Mouse (Mus musculus): ENCODE measurements around the gene Adad2. TPM values are rescaled to one million over a fixed set of nuclear protein-coding genes. Genes with fewer than 3 reads are reported as not detected.
A peak's percentile ranks its signal among the peaks of the same experiment; 100 is the strongest.

Adad2 gene
- polyA plus RNA-seq, 2 experiments = not detected

GRCm38 (mm10) chr8:119579096-119579495, 33.5 kb upstream of the Adad2 start:
- TF ChIP-seq EP300 (IDR thresholded peaks at IDR 0.05; ENCODE audit: low read depth) (no peak), CTCF (IDR thresholded peaks at IDR 0.05; ENCODE audit: low read depth) (no peak)

GRCm38 (mm10) chr8:119580441-119581161, 31.9 kb upstream of the Adad2 start:
- peak; percentile 75 for ATAC-seq (ENCODE audit: insufficient read depth)
- TF ChIP-seq CTCF (IDR thresholded peaks at IDR 0.05; ENCODE audit: low read depth) (no peak), EP300 (IDR thresholded peaks at IDR 0.05; ENCODE audit: low read depth) (peak; percentile 53)
- Histone ChIP-seq H3K4me3 (ENCODE audit: insufficient read depth in 1 of 2, low read depth in 2 of 2, low read length in 2 of 2) (no peak overlapping the region), H3K27ac (peak overlapping the region; percentile 35; the same call in 1 of the 2 replicates), H3K9me3 (ENCODE audit: control insufficient read depth, low read length) (no peaks in the 10 kb centered on the region), H3K4me1 (replicated peaks; ENCODE audit: control insufficient read depth in 2 of 2, insufficient read depth in 2 of 2, low read length in 1 of 2) (peaks cover 12 to 33% of the 10 kb centered on the region in 2 experiments), H3K27me3 (ENCODE audit: control insufficient read depth, insufficient read depth, low read length) (no peaks in the 10 kb centered on the region), H3K36me3 (replicated peaks; ENCODE audit: control insufficient read depth, insufficient read depth, low read depth) (no peaks in the 10 kb centered on the region), H3K9ac (replicated peaks) (peak overlapping the region; percentile 28), H3K4me2 (ENCODE audit: low read depth) (peak overlapping the region; percentile 44)
- WGBS (ENCODE audit: insufficient replicate concordance) = 32% methylated on average over 5 of the region's 5 CpGs
- no peak for DNase-seq (ENCODE audit: low read depth in 3 of 3, low spot score in 3 of 3)

More at GRCm38 (mm10) chr8:119579096-119579495, 33.5 kb upstream of the Adad2 start:
- Histone ChIP-seq H3K4me1 (replicated peaks; ENCODE audit: control insufficient read depth in 2 of 2, insufficient read depth in 2 of 2, low read length in 1 of 2) (peaks cover 17 to 32% of the 10 kb centered on the region in 2 experiments), H3K27me3 (ENCODE audit: control insufficient read depth, insufficient read depth, low read length) (no peaks in the 10 kb centered on the region), H3K4me2 (ENCODE audit: low read depth) (no peak overlapping the region), H3K9ac (replicated peaks) (no peak overlapping the region), H3K4me3 (ENCODE audit: insufficient read depth in 1 of 2, low read depth in 2 of 2, low read length in 2 of 2) (no peak overlapping the region), H3K9me3 (ENCODE audit: control insufficient read depth, low read length) (no peaks in the 10 kb centered on the region), H3K36me3 (replicated peaks; ENCODE audit: control insufficient read depth, insufficient read depth, low read depth) (no peaks in the 10 kb centered on the region), H3K27ac (no peak overlapping the region)
- no peak for DNase-seq (ENCODE audit: low read depth in 3 of 3, low spot score in 3 of 3)
- ATAC-seq (ENCODE audit: insufficient read depth) = no peak
- WGBS (ENCODE audit: insufficient replicate concordance) = 51% methylated on average over 13 of the region's 13 CpGs

- peak; percentile 61; the same call in 1 of the 2 replicates for ATAC-seq (ENCODE audit: insufficient read depth)
- peaks cover 4 to 26% of the 10 kb centered on the region in 2 experiments for H3K4me1 ChIP-seq (replicated peaks; ENCODE audit: control insufficient read depth in 2 of 2, insufficient read depth in 2 of 2, low read length in 1 of 2)
- DNase-seq (ENCODE audit: low read depth in 3 of 3, low spot score in 3 of 3) = no peak
- H3K9ac ChIP-seq (replicated peaks) = peak overlapping the region; percentile 44; the same call in 1 of the 2 replicates
- no peaks in the 10 kb centered on the region for H3K36me3 ChIP-seq (replicated peaks; ENCODE audit: control insufficient read depth, insufficient read depth, low read depth)
- H3K27ac ChIP-seq = no peak overlapping the region
- H3K4me3 ChIP-seq (ENCODE audit: insufficient read depth in 1 of 2, low read depth in 2 of 2, low read length in 2 of 2) = peak overlapping the region; percentile 47 to 53
- H3K27me3 ChIP-seq (ENCODE audit: control insufficient read depth, insufficient read depth, low read length) = no peaks in the 10 kb centered on the region
- H3K9me3 ChIP-seq (ENCODE audit: control insufficient read depth, low read length) = no peaks in the 10 kb centered on the region
- H3K4me2 ChIP-seq (ENCODE audit: low read depth) = peak overlapping the region; percentile 60
- TF ChIP-seq CTCF (IDR thresholded peaks at IDR 0.05; ENCODE audit: low read depth) (no peak), EP300 (IDR thresholded peaks at IDR 0.05; ENCODE audit: low read depth) (no peak)
- 26% methylated on average over 15 of the region's 24 CpGs for WGBS (ENCODE audit: insufficient replicate concordance)
These were observed 26.6 kb upstream of the Adad2 start for GRCm38 (mm10) chr8:119585901-119586300.

- Histone ChIP-seq H3K27me3 (ENCODE audit: control insufficient read depth, insufficient read depth, low read length) (no peaks in the 10 kb centered on the region), H3K4me2 (ENCODE audit: low read depth) (no peak overlapping the region), H3K36me3 (replicated peaks; ENCODE audit: control insufficient read depth, insufficient read depth, low read depth) (no peaks in the 10 kb centered on the region), H3K4me3 (ENCODE audit: insufficient read depth in 1 of 2, low read depth in 2 of 2, low read length in 2 of 2) (no peak overlapping the region), H3K27ac (no peak overlapping the region), H3K9me3 (ENCODE audit: control insufficient read depth, low read length) (no peaks in the 10 kb centered on the region), H3K4me1 (replicated peaks; ENCODE audit: control insufficient read depth in 2 of 2, insufficient read depth in 2 of 2, low read length in 1 of 2) (peaks cover 0 to 14% of the 10 kb centered on the region in 2 experiments; a peak in 3 of 4 replicates), H3K9ac (replicated peaks) (no peak overlapping the region)
- no peak for TF ChIP-seq CTCF (IDR thresholded peaks at IDR 0.05; ENCODE audit: low read depth)
- no peak for TF ChIP-seq EP300 (IDR thresholded peaks at IDR 0.05; ENCODE audit: low read depth)
- DNase-seq (ENCODE audit: low read depth in 3 of 3, low spot score in 3 of 3) = no peak
- no peak for ATAC-seq (ENCODE audit: insufficient read depth)
- 56% methylated on average over 4 of the region's 4 CpGs for WGBS (ENCODE audit: insufficient replicate concordance)
These were observed 24.2 kb upstream of the Adad2 start for GRCm38 (mm10) chr8:119588321-119588720.

- DNase-seq (ENCODE audit: low read depth in 3 of 3, low spot score in 3 of 3) = no peak
- WGBS (ENCODE audit: insufficient replicate concordance) = 44% methylated on average over 10 of the region's 10 CpGs
- no peaks in the 10 kb centered on the region for H3K9me3 ChIP-seq (ENCODE audit: control insufficient read depth, low read length)
- H3K4me3 ChIP-seq (ENCODE audit: insufficient read depth in 1 of 2, low read depth in 2 of 2, low read length in 2 of 2) = no peak overlapping the region
- no peak overlapping the region for H3K9ac ChIP-seq (replicated peaks)
- H3K27ac ChIP-seq = no peak overlapping the region
- no peaks in the 10 kb centered on the region for H3K27me3 ChIP-seq (ENCODE audit: control insufficient read depth, insufficient read depth, low read length)
- no peak overlapping the region for H3K4me2 ChIP-seq (ENCODE audit: low read depth)
- peaks cover 0 to 14% of the 10 kb centered on the region in 2 experiments; a peak in 3 of 4 replicates for H3K4me1 ChIP-seq (replicated peaks; ENCODE audit: control insufficient read depth in 2 of 2, insufficient read depth in 2 of 2, low read length in 1 of 2)
- H3K36me3 ChIP-seq (replicated peaks; ENCODE audit: control insufficient read depth, insufficient read depth, low read depth) = no peaks in the 10 kb centered on the region
- no peak for TF ChIP-seq EP300 (IDR thresholded peaks at IDR 0.05; ENCODE audit: low read depth)
- no peak for TF ChIP-seq CTCF (IDR thresholded peaks at IDR 0.05; ENCODE audit: low read depth)
- ATAC-seq (ENCODE audit: insufficient read depth) = no peak
These were observed 23.7 kb upstream of the Adad2 start for GRCm38 (mm10) chr8:119588844-119589243.

All from liver, embryonic 14.5 days (tissue).